Mouse (Mus musculus): ENCODE measurements around the gene Sphkap. TPM values are rescaled to one million over a fixed set of nuclear protein-coding genes. Genes with fewer than 3 reads are reported as not detected.

Sphkap gene
- polyA plus RNA-seq, 1 experiment from 2014 or later: 0.24 TPM

DNA sequence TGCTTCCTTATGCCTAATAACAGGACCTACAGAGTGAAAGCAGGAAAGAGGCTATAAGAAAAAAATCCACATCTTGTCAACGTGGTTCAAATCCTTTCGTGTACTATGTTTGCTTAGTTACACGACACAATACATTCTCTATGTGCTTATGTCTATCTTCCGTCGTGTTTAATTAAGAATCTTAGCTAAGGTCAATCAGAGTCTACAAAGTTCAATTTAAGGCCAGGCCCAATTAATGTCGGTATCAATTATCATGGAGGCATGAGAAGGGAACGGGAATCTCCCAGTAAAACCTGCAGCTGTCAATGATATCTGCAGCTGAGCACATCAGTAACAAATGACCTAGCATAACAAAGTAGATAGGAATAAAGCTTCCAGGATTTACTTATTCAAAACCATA lies 122.1 kb downstream of the Sphkap start:
- Histone ChIP-seq H3K9ac (replicated peaks) (no peak overlapping the region), H3K27me3 (no peaks in the 10 kb centered on the region), H3K4me3 (replicated peaks) (no peak overlapping the region), H3K36me3 (no peaks in the 10 kb centered on the region), H3K27ac (no peak overlapping the region), H3K4me2 (no peak overlapping the region), H3K9me3 (no peaks in the 10 kb centered on the region), H3K4me1 (replicated peaks) (no peaks in the 10 kb centered on the region)
- WGBS: 85% methylated on average over 7 of the region's 7 CpGs
- ATAC-seq (ENCODE audit: insufficient number of reproducible peaks, insufficient read depth, low FRiP score, low TSS enrichment, low read depth): no peak

DNA sequence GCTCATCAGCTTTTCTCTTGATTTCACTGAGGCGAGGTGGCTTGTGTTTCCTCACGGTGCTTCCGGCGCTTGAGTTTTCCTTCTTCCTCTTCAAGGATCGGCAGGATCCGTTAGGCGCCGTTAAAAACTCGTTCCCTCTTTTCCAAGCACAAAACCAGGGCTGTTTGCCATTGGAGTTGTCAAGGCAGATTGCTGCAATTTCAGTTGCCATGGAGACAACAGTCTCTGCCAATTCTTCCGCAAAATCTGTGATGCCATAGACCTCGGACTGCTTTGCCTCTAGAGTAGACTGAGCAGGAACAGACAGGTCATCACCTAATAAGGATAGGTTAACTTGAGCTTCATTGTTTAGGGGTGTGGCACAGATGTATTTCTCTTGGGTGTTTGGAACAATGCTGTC lies 131.0 kb downstream of the Sphkap start:
- H3K9me3 ChIP-seq: no peaks in the 10 kb centered on the region
- no peak overlapping the region for H3K4me2 ChIP-seq
- H3K27me3 ChIP-seq: no peaks in the 10 kb centered on the region
- H3K9ac ChIP-seq (replicated peaks): no peak overlapping the region
- no peak for ATAC-seq (ENCODE audit: insufficient number of reproducible peaks, insufficient read depth, low FRiP score, low TSS enrichment, low read depth)
- H3K4me1 ChIP-seq (replicated peaks): no peaks in the 10 kb centered on the region
- no peak overlapping the region for H3K4me3 ChIP-seq (replicated peaks)
- WGBS: 85% methylated on average over 11 of the region's 11 CpGs
- no peaks in the 10 kb centered on the region for H3K36me3 ChIP-seq
- H3K27ac ChIP-seq: no peak overlapping the region

- no peak overlapping the region for H3K9ac ChIP-seq (replicated peaks)
- WGBS: 85% methylated on average over 9 of the region's 9 CpGs
These were observed 131.4 kb downstream of the Sphkap start for GRCm38 (mm10) chr1:83276637-83277036.

GRCm38 (mm10) chr1:83251746-83252145 lies 156.3 kb downstream of the Sphkap start:
- Histone ChIP-seq H3K27ac (no peak overlapping the region), H3K4me3 (replicated peaks) (no peak overlapping the region), H3K9ac (replicated peaks) (no peak overlapping the region), H3K4me2 (no peak overlapping the region), H3K36me3 (no peaks in the 10 kb centered on the region), H3K4me1 (replicated peaks) (no peaks in the 10 kb centered on the region), H3K27me3 (no peaks in the 10 kb centered on the region), H3K9me3 (no peaks in the 10 kb centered on the region)
- ATAC-seq (ENCODE audit: insufficient number of reproducible peaks, insufficient read depth, low FRiP score, low TSS enrichment, low read depth): no peak
- 76% methylated on average over 1 of the region's 1 CpGs for WGBS

More at GRCm38 (mm10) chr1:83276637-83277036, 131.4 kb downstream of the Sphkap start:
- Histone ChIP-seq H3K4me1 (replicated peaks) (no peaks in the 10 kb centered on the region), H3K27ac (no peak overlapping the region), H3K27me3 (no peaks in the 10 kb centered on the region), H3K4me3 (replicated peaks) (no peak overlapping the region), H3K4me2 (no peak overlapping the region), H3K36me3 (no peaks in the 10 kb centered on the region), H3K9me3 (no peaks in the 10 kb centered on the region)
- no peak for ATAC-seq (ENCODE audit: insufficient number of reproducible peaks, insufficient read depth, low FRiP score, low TSS enrichment, low read depth)

GRCm38 (mm10) chr1:83248235-83248746 lies 159.7 kb downstream of the Sphkap start:
- Histone ChIP-seq H3K27me3 (no peaks in the 10 kb centered on the region), H3K4me3 (replicated peaks) (no peak overlapping the region), H3K9ac (replicated peaks) (no peak overlapping the region), H3K4me2 (no peak overlapping the region), H3K27ac (no peak overlapping the region), H3K9me3 (no peaks in the 10 kb centered on the region), H3K4me1 (replicated peaks) (no peaks in the 10 kb centered on the region), H3K36me3 (no peaks in the 10 kb centered on the region)
- 62% methylated on average over 1 of the region's 1 CpGs for WGBS
- ATAC-seq (ENCODE audit: insufficient number of reproducible peaks, insufficient read depth, low FRiP score, low TSS enrichment, low read depth): no peak

GRCm38 (mm10) chr1:83227946-83228345 lies 180.1 kb downstream of the Sphkap start:
- Histone ChIP-seq H3K4me2 (no peak overlapping the region), H3K4me1 (replicated peaks) (no peaks in the 10 kb centered on the region), H3K27me3 (no peaks in the 10 kb centered on the region), H3K9me3 (no peaks in the 10 kb centered on the region), H3K36me3 (no peaks in the 10 kb centered on the region), H3K27ac (no peak overlapping the region), H3K4me3 (replicated peaks) (no peak overlapping the region), H3K9ac (replicated peaks) (no peak overlapping the region)
- ATAC-seq (ENCODE audit: insufficient number of reproducible peaks, insufficient read depth, low FRiP score, low TSS enrichment, low read depth): no peak
- WGBS: 81% methylated on average over 3 of the region's 3 CpGs

GRCm38 (mm10) chr1:83224423-83224960 lies 183.5 kb downstream of the Sphkap start:
- no peak overlapping the region for H3K4me3 ChIP-seq (replicated peaks)
- no peak for ATAC-seq (ENCODE audit: insufficient number of reproducible peaks, insufficient read depth, low FRiP score, low TSS enrichment, low read depth)
- H3K4me2 ChIP-seq: no peak overlapping the region
- H3K9ac ChIP-seq (replicated peaks): no peak overlapping the region
- H3K27me3 ChIP-seq: no peaks in the 10 kb centered on the region
- H3K27ac ChIP-seq: no peak overlapping the region
- no peaks in the 10 kb centered on the region for H3K9me3 ChIP-seq
- H3K4me1 ChIP-seq (replicated peaks): no peaks in the 10 kb centered on the region
- no peaks in the 10 kb centered on the region for H3K36me3 ChIP-seq

DNA sequence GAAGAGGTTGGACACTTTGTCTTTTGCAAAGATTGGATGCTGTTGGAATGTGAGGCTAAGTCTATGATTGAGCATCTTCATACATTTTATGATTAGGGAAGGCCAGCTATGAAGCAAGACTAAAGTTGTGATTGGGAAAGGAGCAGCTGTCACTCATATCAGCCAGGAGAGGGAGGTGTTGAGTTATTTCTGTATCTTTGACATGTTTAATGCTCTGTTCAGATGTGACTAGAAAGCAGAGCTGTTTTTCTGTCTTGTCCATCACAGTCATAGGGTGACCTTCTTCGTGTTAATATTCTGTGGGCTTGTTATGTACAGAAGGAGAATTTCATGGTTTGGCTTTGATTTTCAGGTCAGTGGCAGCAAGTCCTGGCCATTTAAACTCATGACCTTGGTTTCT lies 184.9 kb downstream of the Sphkap start:
- H3K27me3 ChIP-seq: no peaks in the 10 kb centered on the region
- 78% methylated on average over 1 of the region's 1 CpGs for WGBS
- H3K36me3 ChIP-seq: no peaks in the 10 kb centered on the region
- no peak overlapping the region for H3K4me3 ChIP-seq (replicated peaks)
- no peaks in the 10 kb centered on the region for H3K9me3 ChIP-seq
- no peaks in the 10 kb centered on the region for H3K4me1 ChIP-seq (replicated peaks)
- no peak overlapping the region for H3K27ac ChIP-seq
- H3K4me2 ChIP-seq: no peak overlapping the region
- no peak overlapping the region for H3K9ac ChIP-seq (replicated peaks)
- no peak for ATAC-seq (ENCODE audit: insufficient number of reproducible peaks, insufficient read depth, low FRiP score, low TSS enrichment, low read depth)

GRCm38 (mm10) chr1:83218260-83218659 lies 189.7 kb downstream of the Sphkap start:
- H3K4me1 ChIP-seq (replicated peaks): no peaks in the 10 kb centered on the region
- no peak overlapping the region for H3K4me2 ChIP-seq
- H3K9me3 ChIP-seq: peaks cover 5% of the 10 kb centered on the region; the same call in 1 of the 2 replicates
- ATAC-seq (ENCODE audit: insufficient number of reproducible peaks, insufficient read depth, low FRiP score, low TSS enrichment, low read depth): no peak
- no peak overlapping the region for H3K9ac ChIP-seq (replicated peaks)
- no peaks in the 10 kb centered on the region for H3K36me3 ChIP-seq
- H3K27me3 ChIP-seq: no peaks in the 10 kb centered on the region
- WGBS: 47% methylated on average over 1 of the region's 1 CpGs
- no peak overlapping the region for H3K27ac ChIP-seq
- no peak overlapping the region for H3K4me3 ChIP-seq (replicated peaks)

DNA sequence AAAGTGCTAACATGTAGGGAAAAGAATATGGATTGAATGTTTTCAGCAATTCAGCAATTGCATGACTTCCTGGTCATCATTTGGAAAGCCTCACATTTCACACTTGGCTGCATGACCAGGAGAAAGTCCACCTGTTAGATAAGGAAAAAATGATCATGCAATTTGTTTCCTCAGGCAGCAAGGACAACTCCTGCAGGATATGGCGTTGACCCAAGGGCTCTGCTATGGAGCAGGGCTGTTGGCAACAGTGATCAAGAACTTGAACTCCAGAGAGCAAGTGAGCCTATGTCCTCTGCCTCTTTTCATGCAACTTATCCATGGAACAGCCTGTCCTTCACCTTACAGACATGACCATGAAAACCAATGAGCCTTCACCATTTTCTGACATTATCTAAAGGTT lies 198.0 kb downstream of the Sphkap start:
- H3K27ac ChIP-seq: no peak overlapping the region
- H3K4me1 ChIP-seq (replicated peaks): no peaks in the 10 kb centered on the region
- 76% methylated on average over 1 of the region's 1 CpGs for WGBS
- no peak for ATAC-seq (ENCODE audit: insufficient number of reproducible peaks, insufficient read depth, low FRiP score, low TSS enrichment, low read depth)
- H3K9ac ChIP-seq (replicated peaks): no peak overlapping the region
- no peaks in the 10 kb centered on the region for H3K36me3 ChIP-seq
- no peak overlapping the region for H3K4me2 ChIP-seq
- H3K4me3 ChIP-seq (replicated peaks): no peak overlapping the region
- no peaks in the 10 kb centered on the region for H3K9me3 ChIP-seq
- no peaks in the 10 kb centered on the region for H3K27me3 ChIP-seq
